Mouse (Mus musculus) hindbrain, postnatal 0 days (tissue): ENCODE results near the gene Ndufv3. TPM values are rescaled to one million over a fixed set of nuclear protein-coding genes. Genes with fewer than 3 reads are reported as not detected.
A peak's percentile ranks its signal among the peaks of the same experiment; 100 is the strongest.
"Not testable (repeated sequence)": the region's sequence is repeated elsewhere in the genome, so short reads cannot be mapped to it uniquely, and the experiment has no call there.

ENCODE experiments used
- ATAC-seq: fragments of 200-750 bp; cut with Nextera tagmentation; 2 replicates; pipeline ENCODE4 v1.8.0; 2017; ENCODE audit warnings: mild to moderate bottlenecking, moderate TSS enrichment, moderate library complexity
- DNase-seq: peaks from one replicate; pipeline ENCODE4 v3.0.0-alpha.2; 2015; ENCODE audit warnings: low spot score
- H3K27ac ChIP-seq: fragments of 300-500 bp; sonication (generic); 2 replicates; pipeline ENCODE4 v1.5.1; 2014; ENCODE audit warnings: mild to moderate bottlenecking
- H3K27me3 ChIP-seq: fragments of 300-500 bp; sonication (generic); 2 replicates; pipeline ENCODE4 v1.6.1; 2014; ENCODE audit warnings: low read length, mixed read lengths; ENCODE audit not compliant: insufficient read depth
- H3K36me3 ChIP-seq: fragments of 300-500 bp; sonication (generic); 2 replicates; pipeline ENCODE4 v1.6.1; 2014; ENCODE audit warnings: low read length, mixed read lengths; ENCODE audit not compliant: insufficient read depth
- H3K4me1 ChIP-seq: fragments of 300-500 bp; sonication (generic); 2 replicates; pipeline ENCODE4 v1.6.1; 2014; ENCODE audit warnings: antibody characterized with exemption, low read length, mixed read lengths; ENCODE audit not compliant: insufficient read depth
- H3K4me2 ChIP-seq: fragments of 300-500 bp; sonication (generic); 2 replicates; pipeline ENCODE4 v1.6.1; 2014; ENCODE audit warnings: low read depth, mild to moderate bottlenecking, low read length, moderate library complexity, mixed read lengths
- H3K4me3 ChIP-seq: fragments of 300-500 bp; sonication (generic); 2 replicates; pipeline ENCODE4 v1.5.1; 2014; ENCODE audit warnings: low read length
- H3K9ac ChIP-seq: fragments of 300-500 bp; sonication (generic); replicated peaks from 2 replicates; pipeline ENCODE4 v1.6.1; 2014; ENCODE audit warnings: mild to moderate bottlenecking, low read length, moderate library complexity, mixed read lengths
- H3K9me3 ChIP-seq: fragments of 300-500 bp; sonication (generic); 2 replicates; pipeline ENCODE4 v1.6.1; 2016; ENCODE audit warnings: low read length, mixed read lengths
- CTCF ChIP-seq: IDR thresholded peaks from 2 replicates; pipeline ENCODE4 v1.5.1; 2016; ENCODE audit warnings: antibody characterized with exemption, control low read depth, low read depth
- WGBS: fragments of 180-500 bp; shearing (Covaris S2); extraction: QIAGEN DNeasy Blood & Tissue Kit; methylation state at CpG from one replicate; pipeline ENCODE4 v1.1.7; 2014; 5-methylcytosine and 5-hydroxymethylcytosine counted together
- polyA plus RNA-seq: library from polyadenylated mRNA; unstranded; fragments of >200 nt; fragmentation: Nextera tagmentation; extraction: Ambion mirVana; gene quantifications from 2 replicates; pipeline ENCODE4 v1.2.1, GENCODE M21; 2015
- total RNA-seq: library from RNA; depleted of rRNA; stranded (reverse); fragments of >200 nt; gene quantifications from 2 replicates; pipeline ENCODE4 v1.2.3, GENCODE M21; 2014

Ndufv3 gene
- total and polyA plus RNA-seq, 2 experiments from 2014 or later, result 267 to 575 TPM

- Histone ChIP-seq H3K27ac (no peak overlapping the region), H3K4me2 (no peak overlapping the region), H3K36me3 (peaks cover 26% of the 10 kb centered on the region), H3K27me3 (no peaks in the 10 kb centered on the region), H3K9ac (no peak overlapping the region), H3K9me3 (no peaks in the 10 kb centered on the region), H3K4me3 (no peak overlapping the region), H3K4me1 (peaks cover 4% of the 10 kb centered on the region; the same call in 1 of the 2 replicates)
- 85% methylated on average over 4 of the region's 4 CpGs for WGBS
- ATAC-seq, result no peak
- DNase-seq, result no peak
- no peak for TF ChIP-seq CTCF
Measured at GRCm38 (mm10) chr17:31525114-31525513, 5.2 kb downstream of the Ndufv3 start.

- DNase-seq (no peak), ATAC-seq (no peak)
- Histone ChIP-seq H3K4me2 (no peak overlapping the region), H3K27ac (no peak overlapping the region), H3K36me3 (peaks cover 29% of the 10 kb centered on the region), H3K4me3 (no peak overlapping the region), H3K27me3 (no peaks in the 10 kb centered on the region), H3K9ac (no peak overlapping the region), H3K9me3 (no peaks in the 10 kb centered on the region), H3K4me1 (peaks cover 4% of the 10 kb centered on the region; the same call in 1 of the 2 replicates)
- 96% methylated on average over 3 of the region's 3 CpGs for WGBS
- no peak for TF ChIP-seq CTCF
Measured at GRCm38 (mm10) chr17:31525816-31526215, 5.9 kb downstream of the Ndufv3 start.

- peaks cover 30% of the 10 kb centered on the region for H3K36me3 ChIP-seq
- 26% methylated on average over 15 of the region's 15 CpGs for WGBS
- peak; percentile 84 for DNase-seq
- H3K4me1 ChIP-seq, result no peaks in the 10 kb centered on the region
- no peak overlapping the region for H3K4me2 ChIP-seq
- no peaks in the 10 kb centered on the region for H3K27me3 ChIP-seq
- no peak overlapping the region for H3K9ac ChIP-seq
- H3K27ac ChIP-seq, result no peak overlapping the region
- no peak overlapping the region for H3K4me3 ChIP-seq
- peak; percentile 69 for TF ChIP-seq CTCF
- H3K9me3 ChIP-seq, result no peaks in the 10 kb centered on the region
- peak; percentile 46; the same call in 1 of the 2 replicates for ATAC-seq
Measured at GRCm38 (mm10) chr17:31529314-31529713, 9.4 kb downstream of the Ndufv3 start.

GRCm38 (mm10) chr17:31531441-31532158 lies 11.7 kb downstream of the Ndufv3 start:
- peaks cover 9% of the 10 kb centered on the region; the same call in 1 of the 2 replicates for H3K4me1 ChIP-seq
- no peak for ATAC-seq
- no peak for DNase-seq
- TF ChIP-seq CTCF, result no peak
- H3K4me3 ChIP-seq, result no peak overlapping the region
- H3K4me2 ChIP-seq, result no peak overlapping the region
- no peak overlapping the region for H3K9ac ChIP-seq
- no peaks in the 10 kb centered on the region for H3K27me3 ChIP-seq
- no peaks in the 10 kb centered on the region for H3K9me3 ChIP-seq
- 89% methylated on average over 14 of the region's 14 CpGs for WGBS
- peaks cover 25% of the 10 kb centered on the region for H3K36me3 ChIP-seq
- H3K27ac ChIP-seq, result no peak overlapping the region

GRCm38 (mm10) chr17:31532331-31532730 lies 12.4 kb downstream of the Ndufv3 start:
- ATAC-seq, DNase-seq, H3K4me2 ChIP-seq, H3K4me3 ChIP-seq, H3K27ac ChIP-seq, H3K9me3 ChIP-seq, H3K27me3 ChIP-seq, H3K4me1 ChIP-seq, H3K9ac ChIP-seq: not testable (repeated sequence)
- H3K36me3 ChIP-seq, result peaks cover 18% of the 10 kb centered on the region
- WGBS, result 87% methylated on average over 3 of the region's 4 CpGs

- ATAC-seq (peak; percentile 48), DNase-seq (no peak)
- no peaks in the 10 kb centered on the region for H3K27me3 ChIP-seq
- H3K4me3 ChIP-seq, result no peak overlapping the region
- no peaks in the 10 kb centered on the region for H3K9me3 ChIP-seq
- no peak overlapping the region for H3K4me2 ChIP-seq
- H3K4me1 ChIP-seq, result peaks cover 9% of the 10 kb centered on the region; the same call in 1 of the 2 replicates
- WGBS, result 46% methylated on average over 4 of the region's 4 CpGs
- H3K27ac ChIP-seq, result peak overlapping the region; percentile 87
- H3K36me3 ChIP-seq, result peaks cover 11% of the 10 kb centered on the region; the same call in 1 of the 2 replicates
- H3K9ac ChIP-seq, result no peak overlapping the region
- TF ChIP-seq CTCF, result no peak
Measured at GRCm38 (mm10) chr17:31535358-31535757, 15.4 kb downstream of the Ndufv3 start.

GRCm38 (mm10) chr17:31535871-31536629 lies 16.1 kb downstream of the Ndufv3 start:
- ATAC-seq, result peak; percentile 95
- Histone ChIP-seq H3K4me3 (no peak overlapping the region), H3K4me2 (peak overlapping the region; percentile 30), H3K4me1 (peaks cover 9% of the 10 kb centered on the region; the same call in 1 of the 2 replicates), H3K27ac (peak overlapping the region; percentile 87), H3K9me3 (no peaks in the 10 kb centered on the region), H3K9ac (no peak overlapping the region), H3K27me3 (no peaks in the 10 kb centered on the region), H3K36me3 (peaks cover 5% of the 10 kb centered on the region; the same call in 1 of the 2 replicates)
- TF ChIP-seq CTCF, result no peak
- 9% methylated on average over 8 of the region's 8 CpGs for WGBS
- DNase-seq, result peak; percentile 93
